Mouse (Mus musculus): ENCODE data around the gene Meis3.

Meis3 gene

GRCm38 (mm10) chr7:16174597-16175541 lies at the start of gene Meis3:
Gene Meis3, plus strand, starts transcription at chr7:16175090.
- DNase-seq (ENCODE audit: low read depth, low spot score) = peak; percentile 17

- DNase-seq (ENCODE audit: low read depth, low spot score) = no peak
Measured at GRCm38 (mm10) chr7:16125829-16126228, 49.1 kb upstream of the Meis3 start.

- DNase-seq (ENCODE audit: low read depth, low spot score) = no peak
Measured at GRCm38 (mm10) chr7:16128344-16128743, 46.5 kb upstream of the Meis3 start.

- no peak for DNase-seq (ENCODE audit: low read depth, low spot score)
Measured at GRCm38 (mm10) chr7:16128899-16129298, 46.0 kb upstream of the Meis3 start.

DNA sequence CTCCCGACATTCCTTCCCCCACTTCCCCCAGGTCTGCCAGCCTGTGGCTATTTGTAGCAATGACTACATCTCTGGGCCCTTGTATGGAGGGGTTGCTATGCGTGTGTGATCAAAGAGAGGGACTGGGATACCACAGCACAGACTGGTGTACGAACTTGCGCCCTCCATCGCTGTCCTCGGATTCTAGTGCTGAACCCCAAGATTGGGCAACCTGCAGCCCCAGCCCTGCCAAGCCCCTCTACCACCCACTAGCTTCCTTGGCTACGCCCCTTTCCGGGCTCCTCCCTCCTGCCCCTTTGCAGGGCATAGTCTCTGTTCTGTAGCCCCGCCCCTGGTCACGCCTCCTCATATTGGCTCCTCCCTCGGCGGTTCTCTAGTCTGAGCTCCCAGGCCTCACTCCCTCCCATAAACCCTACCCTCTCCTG lies 45.5 kb upstream of the Meis3 start, which contains the start of gene Slc8a2:
Gene Slc8a2 (plus strand): TSS at position 406 of the 425 bp plus-strand sequence.
- DNase-seq (ENCODE audit: low read depth, low spot score) = peak; percentile 62

GRCm38 (mm10) chr7:16129846-16130691 lies 44.8 kb upstream of the Meis3 start:
- no peak for DNase-seq (ENCODE audit: low read depth, low spot score)

- DNase-seq (ENCODE audit: low read depth, low spot score) = no peak
Measured at GRCm38 (mm10) chr7:16130956-16131634, 43.8 kb upstream of the Meis3 start.

- DNase-seq (ENCODE audit: low read depth, low spot score) = no peak
Measured at GRCm38 (mm10) chr7:16132161-16132581, 42.7 kb upstream of the Meis3 start.

DNA sequence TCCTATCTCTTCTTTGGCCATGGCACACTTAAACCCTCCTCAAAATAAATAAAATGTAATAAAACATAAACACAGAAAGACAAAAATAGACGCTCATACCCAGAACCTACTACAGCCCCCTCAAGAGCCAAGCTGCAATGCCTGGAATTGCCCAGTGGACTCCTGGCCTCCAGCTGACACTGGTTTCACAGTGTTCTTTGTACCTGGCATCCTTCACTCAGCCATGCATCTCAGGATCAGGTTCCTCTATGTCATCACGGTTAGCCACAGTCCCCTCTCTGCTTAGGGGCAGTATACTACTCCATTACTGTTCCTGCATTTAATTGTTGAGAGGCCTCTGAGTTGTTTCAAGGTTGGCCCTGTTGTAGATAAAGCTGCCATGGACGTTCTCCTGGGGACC lies 42.0 kb upstream of the Meis3 start:
- no peak for DNase-seq (ENCODE audit: low read depth, low spot score)

GRCm38 (mm10) chr7:16133691-16134090 lies 41.2 kb upstream of the Meis3 start:
- DNase-seq (ENCODE audit: low read depth, low spot score) = no peak

- DNase-seq (ENCODE audit: low read depth, low spot score) = no peak
Measured at GRCm38 (mm10) chr7:16134951-16135392, 39.9 kb upstream of the Meis3 start.

DNA sequence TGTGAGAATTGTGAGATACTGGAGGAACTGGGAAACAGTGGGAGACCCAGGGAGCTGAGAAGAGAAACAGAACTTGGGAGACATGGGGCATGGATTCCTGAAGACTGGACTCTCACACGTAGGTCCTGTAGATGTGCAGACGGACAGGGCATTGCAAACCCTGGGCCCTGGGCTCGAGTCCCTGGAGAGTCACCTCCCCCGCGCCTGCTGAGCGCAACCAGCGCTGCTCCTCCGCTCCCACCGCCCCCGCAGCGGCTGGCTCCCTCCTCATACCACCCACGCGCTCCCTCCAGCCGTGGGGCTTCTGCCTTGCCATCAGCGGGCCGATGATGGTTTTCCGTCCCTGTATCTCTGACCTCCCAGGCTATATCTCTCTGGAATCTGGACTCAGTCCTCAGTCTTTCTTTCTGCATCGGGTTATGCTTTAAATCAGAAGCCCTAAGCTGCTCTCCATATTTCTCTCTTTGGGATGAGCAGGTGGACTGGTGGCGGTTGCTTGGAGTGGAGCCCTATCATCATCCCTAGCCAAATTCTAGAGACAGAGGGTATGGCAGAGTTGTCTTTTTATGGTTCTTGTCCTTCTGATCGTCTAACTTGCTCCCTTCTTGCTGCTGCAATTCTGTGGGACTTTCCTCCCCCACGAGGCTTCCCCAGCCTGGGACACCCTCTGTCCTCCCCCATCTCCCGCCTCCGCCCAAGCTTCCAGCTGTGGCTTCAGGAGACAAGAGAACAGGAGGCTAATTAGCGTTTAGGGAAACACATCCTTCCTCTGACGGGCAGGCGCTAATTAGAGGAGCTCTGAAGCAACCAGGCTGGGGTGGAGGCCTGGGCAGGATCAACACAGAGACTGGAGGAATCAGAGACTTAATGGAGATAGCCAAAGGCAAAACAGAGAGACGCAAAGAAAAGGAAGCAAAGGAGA lies 28.1 kb upstream of the Meis3 start:
- DNase-seq (ENCODE audit: low read depth, low spot score) = no peak

DNA sequence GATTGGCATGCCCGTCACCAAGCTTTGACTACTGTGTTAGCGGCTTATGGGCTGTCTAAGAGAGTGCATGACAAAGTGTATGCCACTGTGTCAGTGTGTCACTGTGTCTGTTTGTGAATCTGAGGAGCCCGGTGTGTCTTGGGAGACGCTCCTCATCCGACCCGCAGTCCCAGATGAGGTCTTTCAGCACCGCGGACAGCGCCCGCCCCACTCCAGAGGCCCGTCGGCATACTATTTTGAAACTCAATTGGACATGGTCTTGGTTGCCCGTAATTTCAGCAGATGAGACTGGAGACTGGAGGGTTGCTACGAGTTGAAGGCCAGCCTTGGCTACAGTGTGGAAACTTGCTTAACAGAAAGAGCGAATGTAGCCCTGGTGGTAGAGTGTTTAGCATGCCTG lies 27.2 kb upstream of the Meis3 start:
- no peak for DNase-seq (ENCODE audit: low read depth, low spot score)

DNA sequence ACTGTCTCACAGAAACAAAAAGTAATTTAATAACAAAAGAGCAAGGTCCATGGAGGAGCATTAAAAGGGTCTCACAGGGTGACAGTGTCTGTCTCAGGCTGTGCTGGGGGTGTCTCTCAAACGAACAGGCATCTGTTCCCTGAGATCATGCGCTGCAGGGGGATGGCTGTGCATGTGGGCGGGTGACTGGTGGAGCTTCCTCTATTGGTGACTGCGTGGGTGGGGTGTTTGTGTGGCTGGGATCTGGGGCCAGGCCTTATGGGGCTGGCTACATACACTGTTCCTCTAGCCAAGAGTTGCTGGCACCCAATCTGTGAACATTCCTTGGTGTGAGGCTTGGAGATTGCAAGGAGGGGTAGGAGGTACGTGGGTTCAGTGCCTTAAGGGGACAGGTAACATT lies 25.6 kb upstream of the Meis3 start:
- DNase-seq (ENCODE audit: low read depth, low spot score) = no peak

DNA sequence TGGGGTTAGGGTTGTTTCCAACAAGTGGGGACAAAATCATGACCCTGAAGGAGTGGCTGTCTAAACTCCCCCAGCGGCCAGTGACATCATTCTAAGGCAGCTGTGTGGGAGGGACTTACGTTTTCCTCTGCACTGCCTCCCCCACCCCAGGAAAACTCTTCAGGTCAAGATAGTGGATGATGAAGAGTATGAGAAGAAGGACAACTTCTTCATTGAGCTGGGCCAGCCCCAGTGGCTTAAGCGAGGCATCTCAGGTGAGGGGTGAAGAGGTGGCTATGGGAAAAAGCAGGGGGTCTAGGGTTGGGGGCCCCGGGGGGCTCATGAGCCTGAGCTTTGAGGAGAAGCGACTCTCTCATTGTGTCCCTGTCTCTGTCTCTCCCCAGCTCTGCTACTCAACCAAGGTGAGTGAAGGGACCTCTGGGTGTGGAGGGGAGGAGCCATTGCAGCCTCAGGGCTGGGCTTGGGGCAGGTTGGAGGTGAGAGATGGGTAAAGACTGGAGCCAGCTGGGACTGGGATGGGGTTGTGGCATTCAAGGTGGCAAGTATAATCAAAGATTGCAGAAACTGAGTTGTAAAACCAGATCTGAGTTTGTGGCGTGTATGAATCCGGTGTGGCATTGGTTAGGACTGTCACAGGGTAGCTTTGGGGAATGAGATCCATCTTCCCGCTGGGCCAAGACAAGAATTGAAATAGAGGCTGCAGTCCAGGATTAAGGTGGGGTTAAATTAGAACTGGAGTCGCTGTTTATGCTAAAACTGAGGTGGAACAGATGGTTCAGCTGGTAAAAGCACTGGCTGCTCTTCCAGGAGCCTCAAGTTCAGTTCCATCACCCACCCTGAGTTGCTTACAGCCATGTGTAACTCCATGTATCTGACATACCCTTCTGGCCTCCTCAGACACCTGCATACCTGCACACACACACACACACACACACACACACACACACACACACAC lies 24.4 kb upstream of the Meis3 start:
- DNase-seq (ENCODE audit: low read depth, low spot score) = no peak

- DNase-seq (ENCODE audit: low read depth, low spot score) = peak; percentile 42
Measured at GRCm38 (mm10) chr7:16153522-16153921, 21.4 kb upstream of the Meis3 start.

DNA sequence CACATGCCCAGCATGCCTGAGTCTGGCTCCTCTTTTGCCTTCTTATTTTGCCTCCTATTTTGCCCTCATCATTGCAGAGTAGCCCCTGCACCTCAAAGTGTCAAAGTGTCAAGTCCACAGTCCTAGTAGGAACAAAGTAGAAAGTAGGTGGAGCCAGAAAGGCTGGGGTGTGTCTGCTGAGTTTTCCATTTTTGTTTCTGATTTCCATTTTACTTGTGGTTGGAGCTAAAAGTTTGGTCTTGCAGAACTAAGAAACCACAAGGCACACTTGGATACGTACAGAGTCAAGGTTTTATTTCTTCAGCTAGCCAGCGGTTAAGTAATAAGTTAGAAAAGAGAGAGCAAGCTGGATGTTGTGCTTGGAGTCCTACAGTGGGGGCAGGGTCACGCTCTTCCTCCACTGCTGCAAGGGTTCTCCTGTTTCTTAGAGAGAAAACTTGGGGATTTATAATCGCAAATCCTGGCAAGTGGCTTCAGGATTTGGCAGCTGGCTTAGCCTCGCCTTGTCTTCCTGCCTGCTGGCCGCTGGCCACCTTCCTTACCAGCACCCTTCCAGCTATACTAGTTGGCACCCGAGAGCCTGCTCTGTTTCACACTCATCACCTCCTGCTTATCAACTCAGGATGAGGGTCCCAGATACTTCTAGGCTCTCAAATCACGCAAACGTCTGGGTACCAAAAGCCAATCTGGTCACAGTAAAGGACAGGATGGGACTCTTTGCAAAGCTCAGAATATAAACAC lies 19.6 kb upstream of the Meis3 start:
- no peak for DNase-seq (ENCODE audit: low read depth, low spot score)

DNA sequence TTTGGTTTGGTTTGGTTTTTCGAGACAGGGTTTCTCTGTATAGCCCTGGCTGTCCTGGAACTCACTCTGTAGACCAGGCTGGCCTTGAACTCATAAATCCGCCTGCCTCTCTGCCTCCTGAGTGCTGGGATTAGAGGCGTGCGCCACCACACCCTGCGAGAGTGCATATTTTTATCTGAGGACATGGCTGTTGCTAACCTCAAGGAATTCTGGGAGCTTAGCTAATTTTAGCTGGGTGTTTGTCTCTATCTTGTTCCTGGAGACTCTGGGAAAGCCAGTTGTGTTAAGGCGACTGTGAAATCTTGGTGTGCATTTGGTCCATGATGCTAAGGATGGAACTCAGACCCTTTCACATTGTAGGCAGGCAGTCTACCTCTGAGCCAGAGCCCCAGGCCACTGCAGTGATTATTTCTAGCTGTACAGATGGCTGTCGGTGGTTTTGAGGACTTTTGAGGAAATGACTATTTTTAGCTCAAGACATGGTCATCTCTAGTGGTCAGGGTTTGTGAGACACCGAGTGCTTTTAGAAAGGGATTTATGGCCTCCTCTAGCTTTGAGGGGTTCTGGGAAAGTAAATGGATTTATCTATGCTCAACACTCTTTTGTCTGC lies 18.7 kb upstream of the Meis3 start:
- DNase-seq (ENCODE audit: low read depth, low spot score) = no peak
